Mouse (Mus musculus): ENCODE results near the gene Krt4. TPM values are rescaled to one million over a fixed set of nuclear protein-coding genes. Genes with fewer than 3 reads are reported as not detected.

The Krt4 gene
- polyA plus RNA-seq (2016; fragmentation: Nextera tagmentation; extraction: Ambion mirVana), result 0.21 TPM in 1 of 2 replicates, not detected in the other

DNA sequence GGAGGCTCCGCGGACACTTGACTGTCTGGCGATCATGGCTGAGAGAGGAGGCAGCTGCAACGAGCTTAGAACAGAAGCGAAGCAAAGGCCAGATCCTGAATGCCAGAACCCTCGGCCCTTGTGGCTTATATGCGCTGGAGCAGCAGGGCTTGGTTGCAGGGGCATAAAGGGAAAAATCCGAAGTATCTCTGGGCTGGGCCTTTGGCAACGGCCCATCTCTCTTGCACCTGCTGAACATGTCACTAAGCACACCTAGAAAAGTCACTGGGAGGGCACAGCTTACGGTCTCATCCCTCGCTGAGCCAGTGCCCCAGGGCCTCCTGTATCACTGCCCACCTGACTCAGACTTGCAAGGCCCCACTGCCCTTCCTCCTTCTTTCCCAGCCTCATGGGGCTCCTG is at the start of gene Krt4:
Gene Krt4 (minus strand): TSS at position 101 of the 400 bp plus-strand sequence.
- Histone ChIP-seq H3K36me3 (no peaks in the 10 kb centered on the region), H3K4me3 (no peak within 1 kb of the TSS), H3K9ac (no peak within 1 kb of the TSS), H3K27ac (no peak within 1 kb of the TSS), H3K27me3 (peaks cover under 1% of the 10 kb centered on the region; the same call in 1 of the 2 replicates), H3K4me2 (replicated peaks) (no peak within 1 kb of the TSS), H3K4me1 (peaks cover 4% of the 10 kb centered on the region), H3K9me3 (replicated peaks) (no peaks in the 10 kb centered on the region)
- 90% methylated on average over 11 of the region's 11 CpGs for WGBS
- ATAC-seq (ENCODE audit: low FRiP score), result no peak

DNA sequence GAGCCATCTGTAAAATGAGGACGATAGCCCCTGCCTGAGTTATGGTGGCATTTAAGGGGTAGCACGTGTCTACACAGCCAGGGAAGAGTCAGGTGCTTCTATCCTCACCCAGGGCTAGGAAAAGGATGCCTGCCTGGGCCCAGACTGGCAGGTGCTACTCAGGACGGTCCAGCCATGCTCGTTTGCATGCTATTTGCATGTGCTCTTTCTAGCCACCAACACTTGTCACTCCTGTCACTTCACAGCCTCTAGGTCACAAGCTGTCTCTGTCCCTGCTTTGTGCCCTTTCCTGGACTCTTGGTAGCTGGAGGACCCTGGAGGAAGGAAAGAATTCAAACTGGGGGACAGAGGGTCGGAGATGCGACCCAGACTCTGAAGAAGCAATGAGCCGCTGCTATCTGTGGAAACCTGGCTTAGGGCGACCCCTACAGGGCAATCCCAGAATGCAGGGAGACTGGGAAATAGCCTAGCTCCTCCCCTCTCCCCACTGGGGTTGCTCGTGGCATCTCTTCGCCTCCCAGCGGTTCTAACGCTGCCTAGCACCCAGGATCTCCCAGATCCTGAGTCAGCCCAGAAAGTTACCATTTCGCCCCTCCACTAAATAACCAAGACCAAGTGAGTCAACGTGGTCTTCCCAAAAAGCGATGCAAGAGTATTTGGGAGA is 49.0 kb upstream of the Krt4 start:
- Histone ChIP-seq H3K9me3 (replicated peaks) (no peaks in the 10 kb centered on the region), H3K9ac (no peak overlapping the region; the same call in 1 of the 2 replicates), H3K4me3 (no peak overlapping the region), H3K4me1 (peaks cover 16% of the 10 kb centered on the region), H3K36me3 (no peaks in the 10 kb centered on the region), H3K4me2 (replicated peaks) (0 out of 2 replicates have a peak overlapping the region, but pooled peaks have one; percentile 13), H3K27ac (no peak overlapping the region), H3K27me3 (peaks cover 17% of the 10 kb centered on the region; the same call in 1 of the 2 replicates)
- peak; percentile 53 for ATAC-seq (ENCODE audit: low FRiP score)
- 12% methylated on average over 15 of the region's 15 CpGs for WGBS

DNA sequence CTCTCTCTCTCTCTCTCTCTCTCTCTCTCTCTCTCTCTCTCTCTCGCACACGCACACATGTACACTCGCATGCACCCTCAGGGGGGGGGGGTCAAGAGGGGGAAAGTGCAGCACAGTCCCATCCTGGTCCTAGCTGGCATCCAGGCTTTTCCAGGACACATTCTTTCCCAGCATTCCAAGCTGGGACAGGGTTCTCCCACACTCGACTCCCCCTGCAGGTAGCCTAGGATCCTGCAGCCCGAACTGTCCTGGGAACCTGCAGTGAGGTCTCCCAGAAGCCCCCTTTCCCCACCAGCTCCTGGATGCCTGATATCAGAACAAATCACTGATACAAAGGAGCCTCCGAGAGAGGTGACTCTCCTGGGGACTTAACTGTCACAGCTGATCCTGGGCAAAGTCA is 46.0 kb upstream of the Krt4 start:
- H3K4me3 ChIP-seq, result no peak overlapping the region
- H3K9ac ChIP-seq, result no peak overlapping the region
- 14% methylated on average over 3 of the region's 6 CpGs for WGBS
- ATAC-seq (ENCODE audit: low FRiP score), result no peak
- H3K27ac ChIP-seq, result no peak overlapping the region
- no peaks in the 10 kb centered on the region for H3K9me3 ChIP-seq (replicated peaks)
- H3K4me1 ChIP-seq, result peaks cover 3% of the 10 kb centered on the region; the same call in 1 of the 2 replicates
- H3K27me3 ChIP-seq, result peaks cover 11% of the 10 kb centered on the region
- no peaks in the 10 kb centered on the region for H3K36me3 ChIP-seq
- H3K4me2 ChIP-seq (replicated peaks), result no peak overlapping the region

DNA sequence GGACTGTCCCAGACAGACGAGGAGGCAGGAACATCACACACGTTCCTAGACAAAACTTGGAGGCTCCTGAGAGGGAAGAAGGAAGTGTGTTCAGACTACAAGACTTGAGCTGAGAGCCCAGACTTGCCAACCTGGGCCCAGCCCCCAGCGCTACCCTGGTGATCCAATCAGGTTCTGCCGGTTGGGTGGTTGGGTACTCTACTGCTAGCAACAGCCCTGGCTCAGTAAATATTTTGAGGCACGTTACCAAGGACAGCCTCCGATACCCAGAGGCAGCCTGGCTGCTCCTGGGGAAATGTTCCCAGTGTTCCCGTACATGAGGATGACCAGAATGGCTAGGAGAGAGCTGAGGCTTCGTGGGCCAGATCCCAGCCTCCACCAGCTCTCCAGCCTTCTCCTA is 42.3 kb upstream of the Krt4 start:
- no peak overlapping the region for H3K27ac ChIP-seq
- H3K4me1 ChIP-seq, result no peaks in the 10 kb centered on the region
- ATAC-seq (ENCODE audit: low FRiP score), result no peak
- H3K4me2 ChIP-seq (replicated peaks), result no peak overlapping the region
- H3K4me3 ChIP-seq, result no peak overlapping the region
- 84% methylated on average over 8 of the region's 8 CpGs for WGBS
- no peaks in the 10 kb centered on the region for H3K36me3 ChIP-seq
- H3K27me3 ChIP-seq, result peaks cover 2% of the 10 kb centered on the region; the same call in 1 of the 2 replicates
- no peaks in the 10 kb centered on the region for H3K9me3 ChIP-seq (replicated peaks)
- H3K9ac ChIP-seq, result no peak overlapping the region

DNA sequence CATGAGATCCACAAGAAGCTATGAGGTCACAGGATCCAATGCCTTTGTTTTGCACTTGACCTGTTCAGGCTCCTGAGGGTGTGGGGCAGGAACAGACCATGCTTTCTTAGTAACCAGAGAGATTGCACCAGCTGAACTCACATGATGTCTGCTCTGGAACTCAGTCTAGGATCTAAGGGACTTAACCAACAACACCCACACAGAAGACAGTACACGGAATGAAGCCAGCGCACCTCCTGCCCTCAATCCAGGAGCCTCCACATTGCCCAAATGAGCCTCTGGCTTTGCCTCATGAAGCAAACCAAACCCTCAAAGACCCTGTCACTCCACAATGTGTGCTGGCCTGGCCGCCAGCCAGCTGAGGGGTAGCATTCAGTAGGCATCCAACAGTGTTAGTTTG is 34.4 kb upstream of the Krt4 start:
- ATAC-seq (ENCODE audit: low FRiP score), result no peak
- 94% methylated on average over 3 of the region's 3 CpGs for WGBS

DNA sequence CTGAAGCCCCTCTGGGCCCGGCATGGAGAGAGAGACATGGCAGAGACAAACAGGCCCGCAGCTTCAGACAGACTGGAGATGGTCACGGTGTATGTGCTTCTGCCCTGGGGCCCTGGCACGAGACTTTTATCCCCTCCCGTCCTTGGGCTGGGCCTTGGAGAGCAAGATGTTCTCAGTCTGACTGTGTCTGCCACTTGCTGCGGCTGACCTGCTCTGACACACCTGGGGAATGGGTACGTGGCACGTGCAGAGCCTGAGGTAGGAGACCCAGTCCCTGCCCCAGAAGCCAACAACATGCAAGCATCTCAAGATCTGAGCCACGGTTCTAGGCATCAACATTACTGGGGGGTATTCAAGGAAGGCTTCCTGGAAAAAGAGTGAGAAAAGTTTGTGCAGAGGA is 29.7 kb upstream of the Krt4 start, which contains the start of gene Krt78:
Gene Krt78 (minus strand): TSS at position 101 of the 400 bp plus-strand sequence.
- Histone ChIP-seq H3K9me3 (replicated peaks) (no peaks in the 10 kb centered on the region), H3K9ac (no peak within 1 kb of the TSS), H3K27ac (no peak within 1 kb of the TSS), H3K4me1 (no peaks in the 10 kb centered on the region), H3K36me3 (no peaks in the 10 kb centered on the region), H3K4me2 (replicated peaks) (no peak within 1 kb of the TSS), H3K27me3 (no peaks in the 10 kb centered on the region), H3K4me3 (no peak within 1 kb of the TSS)
- WGBS, result 82% methylated on average over 9 of the region's 9 CpGs
- ATAC-seq (ENCODE audit: low FRiP score), result no peak

More for the DNA sequence above, 34.4 kb upstream of the Krt4 start:
- H3K27me3 ChIP-seq, result no peaks in the 10 kb centered on the region
- H3K4me2 ChIP-seq (replicated peaks), result no peak overlapping the region
- H3K9me3 ChIP-seq (replicated peaks), result no peaks in the 10 kb centered on the region
- no peaks in the 10 kb centered on the region for H3K4me1 ChIP-seq
- H3K36me3 ChIP-seq, result no peaks in the 10 kb centered on the region
- no peak overlapping the region for H3K9ac ChIP-seq
- no peak overlapping the region for H3K4me3 ChIP-seq
- no peak overlapping the region for H3K27ac ChIP-seq

DNA sequence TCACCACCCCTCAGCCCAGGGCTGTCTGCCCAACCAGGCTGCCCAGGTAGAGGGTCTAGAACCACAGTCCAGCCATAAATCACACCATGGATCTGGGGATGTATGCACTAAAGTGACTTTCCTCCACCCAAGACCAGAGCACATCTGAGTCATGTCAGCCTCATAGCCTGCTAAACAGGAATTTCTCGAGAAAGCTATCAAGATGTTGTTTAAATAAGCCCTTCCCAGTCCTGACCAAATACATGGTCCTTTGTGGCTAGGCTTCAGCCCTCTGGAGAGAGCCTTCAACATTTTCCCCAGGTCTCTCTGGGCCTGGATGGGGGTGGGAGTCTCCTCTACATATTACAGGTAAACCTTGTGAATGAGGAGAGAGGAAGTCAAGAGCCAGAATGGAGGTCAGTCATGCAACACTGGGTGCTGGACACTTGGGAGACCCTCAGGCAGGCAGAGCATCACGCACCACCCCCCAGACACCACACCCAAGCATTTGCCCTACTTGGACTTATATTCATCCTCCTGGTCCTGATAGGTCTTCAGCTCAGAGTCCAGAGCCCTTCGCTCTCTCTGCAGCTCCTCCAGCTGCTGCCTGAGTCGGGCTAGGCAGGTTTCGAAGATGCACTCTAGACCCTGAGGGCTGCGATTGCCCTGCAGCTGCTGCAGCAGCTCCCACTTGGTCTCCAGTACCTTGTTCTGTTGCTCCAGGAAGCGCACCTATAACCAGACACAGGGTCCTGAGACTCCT is 28.4 kb upstream of the Krt4 start:
- WGBS, result 85% methylated on average over 7 of the region's 7 CpGs
- Histone ChIP-seq H3K27ac (no peak overlapping the region), H3K9ac (no peak overlapping the region), H3K4me3 (no peak overlapping the region), H3K4me2 (replicated peaks) (no peak overlapping the region), H3K27me3 (no peaks in the 10 kb centered on the region), H3K36me3 (no peaks in the 10 kb centered on the region), H3K9me3 (replicated peaks) (no peaks in the 10 kb centered on the region), H3K4me1 (no peaks in the 10 kb centered on the region)
- no peak for ATAC-seq (ENCODE audit: low FRiP score)

DNA sequence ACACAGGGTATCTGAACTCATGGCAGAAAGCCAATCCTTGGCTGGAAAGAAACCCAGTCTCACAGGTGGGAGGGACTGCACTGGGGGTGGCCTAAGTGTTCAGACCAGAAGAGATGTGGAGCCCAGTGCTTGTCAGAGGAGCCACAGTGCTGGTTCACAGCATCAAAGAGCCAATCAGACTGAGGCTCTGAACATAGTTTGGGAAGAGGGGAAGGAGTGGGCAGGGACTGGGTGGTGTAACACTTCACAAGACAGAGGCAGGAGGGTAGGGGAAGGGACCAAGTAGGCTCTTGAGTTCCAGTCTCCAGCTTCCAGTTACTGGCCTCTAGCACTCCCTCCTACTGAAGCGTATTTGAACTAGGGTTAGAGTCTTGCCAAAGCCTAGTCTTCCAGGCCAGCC is 20.9 kb upstream of the Krt4 start:
- Histone ChIP-seq H3K36me3 (no peaks in the 10 kb centered on the region), H3K9ac (no peak overlapping the region), H3K4me2 (replicated peaks) (no peak overlapping the region), H3K27me3 (peaks cover 2% of the 10 kb centered on the region; the same call in 1 of the 2 replicates), H3K4me1 (0 out of 2 replicates have a peak, but pooled peaks cover 5% of the 10 kb centered on the region), H3K9me3 (replicated peaks) (no peaks in the 10 kb centered on the region), H3K27ac (no peak overlapping the region), H3K4me3 (no peak overlapping the region)
- WGBS, result 93% methylated on average over 1 of the region's 1 CpGs
- no peak for ATAC-seq (ENCODE audit: low FRiP score)

DNA sequence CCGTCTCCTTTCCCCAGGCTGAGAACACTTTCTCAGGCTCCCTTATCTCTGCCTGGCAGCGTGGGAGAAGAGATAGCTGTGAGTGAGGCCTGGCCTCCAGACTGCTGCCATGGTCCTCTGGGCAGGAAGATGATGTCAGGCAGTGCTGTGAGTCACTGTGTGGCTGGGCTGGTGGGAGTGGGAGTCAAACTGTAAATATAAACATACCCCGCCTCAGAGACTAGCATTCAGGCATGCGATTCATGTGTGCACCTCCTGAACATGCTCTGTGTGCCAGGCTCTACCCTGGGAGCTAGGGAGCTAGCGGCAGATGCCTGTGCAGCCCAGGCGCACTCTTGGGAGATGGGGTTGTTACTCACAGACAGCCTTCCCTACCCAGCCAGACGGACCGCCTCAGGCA is 17.4 kb upstream of the Krt4 start:
- Histone ChIP-seq H3K27ac (no peak overlapping the region), H3K36me3 (no peaks in the 10 kb centered on the region), H3K9me3 (replicated peaks) (no peaks in the 10 kb centered on the region), H3K4me1 (0 out of 2 replicates have a peak, but pooled peaks cover 5% of the 10 kb centered on the region), H3K4me3 (no peak overlapping the region), H3K4me2 (replicated peaks) (no peak overlapping the region), H3K27me3 (peaks cover 2% of the 10 kb centered on the region; the same call in 1 of the 2 replicates), H3K9ac (no peak overlapping the region)
- ATAC-seq (ENCODE audit: low FRiP score), result no peak
- 64% methylated on average over 8 of the region's 8 CpGs for WGBS

DNA sequence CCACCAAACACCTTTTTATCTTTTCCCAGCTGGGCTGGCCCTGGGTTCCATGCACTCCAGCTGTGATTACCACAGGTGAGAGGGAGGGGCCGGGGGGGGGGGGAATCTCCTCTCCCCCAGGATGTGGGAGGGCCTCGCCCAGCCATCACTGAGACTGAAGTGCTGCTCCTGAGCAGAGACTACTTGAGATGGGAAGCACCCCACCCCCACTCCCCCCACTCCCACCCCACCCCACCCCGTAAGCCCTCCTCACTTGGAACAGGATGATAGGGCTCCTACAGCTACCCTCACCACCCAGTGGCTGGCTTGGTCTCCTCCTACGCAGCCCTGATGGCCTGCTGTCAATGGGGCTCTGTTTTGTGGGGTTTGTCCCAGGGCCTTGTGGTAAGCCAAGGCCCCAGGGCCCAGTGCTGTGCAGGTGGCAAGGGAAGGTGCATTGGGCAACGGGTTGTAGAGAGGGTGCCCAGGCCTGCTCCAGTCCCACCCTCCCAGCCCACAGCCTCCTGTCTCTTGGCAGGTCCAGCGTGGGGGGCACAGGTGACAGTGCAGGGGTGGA is 15.8 kb upstream of the Krt4 start, which contains the start of gene Krt79:
Gene Krt79 (minus strand): TSS at position 51 of the 556 bp plus-strand sequence.
- 71% methylated on average over 5 of the region's 6 CpGs for WGBS
- H3K27ac ChIP-seq, result no peak within 1 kb of the TSS

DNA sequence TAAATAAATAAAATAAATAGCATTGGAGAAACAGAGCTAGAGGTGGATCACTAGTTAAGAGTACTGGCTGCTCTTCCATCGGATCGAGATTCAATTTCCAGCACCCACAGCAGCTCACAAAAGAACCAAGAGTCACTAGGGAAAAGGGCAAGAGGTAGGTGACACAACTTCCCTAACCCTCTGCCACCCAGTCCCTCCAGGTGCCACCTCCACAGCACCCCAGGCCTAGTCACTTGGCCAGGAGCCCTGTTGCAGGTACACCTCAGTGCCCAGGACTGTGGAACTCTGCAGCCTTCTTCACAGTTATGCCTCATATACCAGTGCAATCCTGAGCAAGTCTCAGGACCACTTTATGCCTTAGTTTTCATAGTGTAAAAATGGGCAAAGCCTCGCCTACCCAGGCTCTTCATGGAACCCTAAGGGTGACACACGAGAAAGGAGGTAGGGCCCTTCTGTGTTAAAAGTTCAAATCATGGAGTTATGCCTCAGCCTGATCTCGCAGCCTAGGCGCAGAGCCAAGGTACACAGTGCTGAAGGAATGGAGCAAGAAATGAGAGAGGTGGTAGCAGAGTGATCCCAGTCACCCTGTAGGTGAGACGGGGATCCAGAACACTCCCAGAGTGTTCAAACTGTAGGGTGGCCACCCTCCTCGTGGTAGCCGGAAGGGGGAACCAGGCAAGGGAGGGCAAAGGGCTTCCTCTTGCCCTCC is 14.2 kb upstream of the Krt4 start:
- Histone ChIP-seq H3K9ac (no peak overlapping the region), H3K4me1 (0 out of 2 replicates have a peak, but pooled peaks cover 5% of the 10 kb centered on the region)
- 80% methylated on average over 9 of the region's 9 CpGs for WGBS

More for the DNA sequence above, 15.8 kb upstream of the Krt4 start, which contains the start of gene Krt79:
- H3K27me3 ChIP-seq, result peaks cover 2% of the 10 kb centered on the region; the same call in 1 of the 2 replicates
- ATAC-seq (ENCODE audit: low FRiP score), result no peak
- H3K4me3 ChIP-seq, result no peak within 1 kb of the TSS
- no peak within 1 kb of the TSS for H3K4me2 ChIP-seq (replicated peaks)
- 0 out of 2 replicates have a peak, but pooled peaks cover 5% of the 10 kb centered on the region for H3K4me1 ChIP-seq
- H3K9ac ChIP-seq, result no peak within 1 kb of the TSS
- H3K36me3 ChIP-seq, result no peaks in the 10 kb centered on the region
- no peaks in the 10 kb centered on the region for H3K9me3 ChIP-seq (replicated peaks)

More for the DNA sequence above, 14.2 kb upstream of the Krt4 start:
- Histone ChIP-seq H3K9me3 (replicated peaks) (no peaks in the 10 kb centered on the region), H3K27me3 (peaks cover 5% of the 10 kb centered on the region; the same call in 1 of the 2 replicates), H3K4me2 (replicated peaks) (no peak overlapping the region), H3K27ac (no peak overlapping the region), H3K4me3 (no peak overlapping the region), H3K36me3 (no peaks in the 10 kb centered on the region)
- ATAC-seq (ENCODE audit: low FRiP score), result no peak
